Mouse (Mus musculus) left cerebral cortex, adult 8-10 months (tissue): ENCODE results near the gene Dnase2b. TPM values are rescaled to one million over a fixed set of nuclear protein-coding genes. Genes with fewer than 3 reads are reported as not detected.

Experiments
- DNase-seq, 2 experiments: peaks; one replicate each; pipeline ENCODE4 v3.0.0; 2022; ENCODE audit warnings: low spot score in 2 of 2
- total RNA-seq, 4 experiments: library from RNA; stranded (reverse); gene quantifications; 2 replicates each; pipeline ENCODE4 v1.2.4; 2022

Dnase2b gene
- total RNA-seq, 4 experiments from 2014 or later = not detected

GRCm38 (mm10) chr3:146570939-146571338, 44.5 kb downstream of the Dnase2b start:
- DNase-seq = no peak

DNA sequence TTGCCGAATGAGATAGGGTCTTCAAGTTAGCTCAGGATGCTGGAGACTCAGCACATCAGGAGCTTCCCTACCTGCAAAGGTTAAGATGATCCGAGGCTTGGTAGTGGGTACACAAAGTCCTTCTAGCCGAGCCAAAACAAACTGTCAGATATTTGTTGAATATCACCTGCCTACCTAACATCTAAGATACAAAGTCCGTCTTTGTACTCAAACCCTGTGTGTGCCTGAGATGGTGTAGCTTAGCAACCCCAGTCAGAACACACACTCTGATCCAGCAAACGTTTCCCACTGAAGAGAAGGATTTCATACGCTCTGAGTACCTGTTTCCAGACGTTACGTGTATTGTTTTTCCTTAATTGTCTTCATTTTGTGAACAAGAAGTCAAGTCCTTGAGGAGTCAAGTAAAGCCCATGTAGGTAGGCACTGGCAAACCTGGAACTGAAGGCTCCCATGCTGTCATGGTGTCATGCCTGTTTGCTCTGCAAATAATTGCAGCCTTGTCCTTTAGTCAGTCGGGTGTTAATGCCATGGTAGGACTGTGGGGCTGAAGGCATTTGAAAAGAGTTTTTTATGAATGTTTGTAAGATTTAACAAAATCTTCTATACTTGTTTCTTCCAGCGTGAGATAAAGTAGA, 45.1 kb downstream of the Dnase2b start, which contains the start of gene Uox:
TSS of gene Uox (plus strand) at position 279 of the 635 bp plus-strand sequence.
- no peak for DNase-seq

GRCm38 (mm10) chr3:146569594-146569993, 45.8 kb downstream of the Dnase2b start:
- no peak for DNase-seq

- DNase-seq = peak in 1 of 2 experiments; percentile 55
Observed at GRCm38 (mm10) chr3:146567884-146568530, 47.4 kb downstream of the Dnase2b start.

DNA sequence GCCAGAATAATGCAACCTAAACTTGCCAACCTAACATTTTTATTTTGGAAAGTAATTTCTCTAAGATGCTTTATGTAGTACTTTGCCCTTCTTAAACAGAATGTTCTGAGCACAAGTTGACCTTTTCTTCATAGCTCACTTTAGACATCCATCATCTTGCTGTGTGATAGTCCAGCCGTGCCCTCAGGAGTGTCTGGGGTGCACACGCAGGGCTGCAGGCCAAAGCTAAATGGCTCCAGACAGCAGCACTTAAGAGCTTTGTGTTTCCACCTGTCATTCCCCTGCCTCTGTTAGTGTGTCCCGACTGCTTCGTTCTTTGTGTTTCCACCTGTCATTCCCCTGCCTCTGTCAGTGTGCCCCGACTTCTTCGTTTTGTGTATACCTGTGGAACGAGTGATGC, 48.0 kb downstream of the Dnase2b start:
- no peak for DNase-seq

DNA sequence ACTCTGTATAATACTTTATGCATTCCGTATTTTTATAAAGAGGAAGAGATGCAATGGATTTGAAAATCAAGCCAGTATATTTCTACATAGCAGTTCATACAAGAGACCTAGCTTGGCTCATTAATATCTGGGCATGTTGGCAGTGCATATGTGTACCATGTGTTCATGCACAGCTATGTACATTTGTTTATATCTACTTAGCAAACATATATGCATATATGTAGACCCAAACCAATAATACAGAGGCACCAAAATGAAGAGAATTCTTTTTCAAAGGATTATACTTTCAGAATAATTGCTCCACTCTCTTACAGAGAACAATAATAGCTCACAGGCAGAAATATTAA, 50.4 kb downstream of the Dnase2b start:
- no peak for DNase-seq

DNA sequence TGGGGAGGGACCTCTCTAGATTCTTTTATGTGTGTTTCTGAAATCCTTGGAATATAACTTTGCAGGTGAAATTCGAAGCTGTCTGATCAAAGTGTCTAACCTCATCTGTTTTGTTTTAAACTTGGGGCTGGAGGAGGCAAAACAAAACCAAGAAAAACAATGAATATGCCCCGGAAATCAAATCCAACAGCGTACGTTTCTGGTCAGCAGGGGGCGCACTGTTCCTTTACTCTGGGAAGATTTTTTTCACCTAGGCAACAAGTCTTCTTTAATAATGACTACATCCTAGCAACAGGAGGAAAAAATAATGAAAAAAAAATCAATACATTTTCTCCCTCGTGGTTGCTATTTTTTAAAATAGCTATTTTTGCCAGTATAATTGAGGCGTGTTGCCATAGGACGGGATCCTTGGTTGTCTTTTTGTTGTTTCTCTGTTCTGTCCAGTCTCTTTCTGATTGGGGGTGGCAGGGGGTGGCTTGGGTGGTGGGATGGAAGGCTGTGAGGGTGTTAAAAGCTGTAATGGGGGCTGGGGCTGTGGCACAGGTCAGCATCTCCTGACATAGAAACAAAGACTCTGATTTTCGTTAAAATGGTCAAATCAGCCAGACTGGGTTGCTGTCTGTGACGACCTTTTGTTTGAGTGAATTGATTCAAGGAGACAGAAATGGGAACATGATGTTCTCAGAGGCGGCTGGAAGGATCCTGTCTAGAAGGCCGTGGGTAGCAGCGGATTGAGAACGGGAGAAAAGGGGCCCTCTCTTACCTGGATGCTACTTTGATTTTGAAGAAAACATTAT, 50.9 kb downstream of the Dnase2b start:
- peak; percentile 46 to 86 for DNase-seq

- DNase-seq = no peak
Observed at GRCm38 (mm10) chr3:146562936-146563335, 52.5 kb downstream of the Dnase2b start.

DNA sequence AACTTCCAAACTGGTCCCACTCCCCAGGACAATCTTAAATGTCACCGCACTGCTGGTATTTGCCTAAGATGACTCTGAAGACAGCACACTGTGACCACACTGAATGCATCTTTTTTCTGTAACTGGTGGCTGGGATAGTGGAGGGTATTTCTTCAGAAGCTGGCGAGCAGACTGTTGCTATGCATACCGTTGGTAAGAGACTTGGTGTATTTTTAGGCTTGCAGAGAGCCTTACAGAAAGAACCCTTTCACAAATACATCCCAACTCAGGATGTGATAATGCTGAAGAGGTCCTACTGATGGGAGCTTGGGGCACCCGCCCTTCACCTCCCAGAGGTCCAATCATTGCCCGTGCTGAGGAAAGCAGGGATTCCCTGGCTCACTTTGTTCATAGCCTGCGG, 57.9 kb downstream of the Dnase2b start:
- no peak for DNase-seq

GRCm38 (mm10) chr3:146556567-146556966, 58.8 kb downstream of the Dnase2b start:
- DNase-seq = no peak

DNA sequence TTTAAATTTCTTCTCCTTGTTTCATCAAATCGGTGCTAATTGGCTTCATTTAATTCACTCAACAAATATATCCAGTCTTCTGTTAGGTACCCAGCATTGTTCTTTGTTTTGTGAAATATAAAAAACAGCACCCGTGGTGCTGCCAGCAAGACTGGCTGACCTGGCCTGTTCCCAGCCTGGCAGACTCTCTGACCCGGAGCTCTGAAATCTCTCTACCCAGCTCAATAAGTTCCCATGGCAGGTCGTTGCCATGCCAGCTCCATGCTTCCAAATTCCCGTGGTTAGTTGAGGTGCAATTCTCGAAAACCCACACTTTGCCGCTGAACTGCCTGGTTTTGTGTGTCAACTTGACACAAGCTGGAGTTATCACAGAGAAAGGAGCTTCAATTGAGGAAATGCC, 60.6 kb downstream of the Dnase2b start:
- DNase-seq = no peak

DNA sequence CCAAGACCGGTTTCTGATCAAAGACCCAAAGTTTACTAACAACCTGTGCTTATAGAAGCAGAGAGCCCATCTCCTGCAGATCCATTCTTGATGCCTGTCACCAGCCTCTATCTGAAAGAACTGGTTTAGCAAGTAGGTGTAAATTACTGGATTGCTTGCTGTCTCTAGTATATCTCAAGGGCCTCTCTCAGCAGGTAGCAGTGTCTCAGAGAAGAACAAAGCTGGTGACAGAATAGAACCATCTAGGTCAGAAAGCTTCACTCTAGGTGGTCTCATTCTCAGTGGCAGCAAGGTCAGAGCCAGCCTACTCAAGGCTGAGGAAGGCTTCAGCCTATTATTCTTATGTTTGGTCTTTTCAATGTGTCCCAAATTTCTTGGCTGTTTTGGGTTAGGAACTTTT, 71.8 kb downstream of the Dnase2b start:
- no peak for DNase-seq

DNA sequence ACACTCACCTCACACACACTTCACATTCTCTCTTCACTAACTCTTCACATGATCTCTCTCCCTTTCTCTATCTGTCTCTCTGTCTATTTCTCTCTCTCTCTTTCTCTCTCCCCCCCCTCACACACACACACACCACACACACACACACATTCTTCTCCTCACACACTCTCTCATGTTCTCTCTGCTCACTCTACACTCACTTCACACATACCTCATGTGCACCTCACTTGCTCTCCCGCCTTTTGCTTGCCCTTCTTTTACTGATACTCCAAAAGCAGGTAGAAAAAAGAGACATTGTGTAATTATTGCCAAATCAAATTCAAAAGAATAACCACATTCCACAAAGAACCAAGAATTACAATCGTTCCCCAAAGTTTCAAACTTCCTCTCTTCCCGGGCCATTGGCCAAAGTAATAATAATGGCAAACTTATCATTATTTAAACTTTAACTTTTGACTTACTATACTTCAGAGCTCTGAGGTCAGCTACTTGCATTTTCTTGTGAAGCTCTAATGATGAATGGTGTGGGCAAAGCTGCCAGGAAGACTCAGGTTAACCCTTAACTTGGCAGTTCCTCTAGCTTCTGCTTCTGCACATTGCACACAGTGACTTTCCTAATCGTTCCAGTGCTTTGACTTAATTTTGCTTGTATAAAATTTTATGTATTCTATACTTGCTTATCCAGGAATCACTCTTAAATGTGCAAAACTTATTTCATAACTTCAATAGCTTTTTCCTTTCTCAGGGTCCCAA, 74.7 kb downstream of the Dnase2b start:
- no peak for DNase-seq

- DNase-seq = no peak
Observed at GRCm38 (mm10) chr3:146534986-146535385, 80.4 kb downstream of the Dnase2b start.

Other genes with a start within 250 kb of the Dnase2b start
- 10 to 100 TPM; 81.7 to 96.1 (median 89.0) TPM for gene Ssx2ip, start 211.0 kb downstream of the Dnase2b start, total RNA-seq
- gene Ctbs, start 165.8 kb downstream of the Dnase2b start, total RNA-seq = 10 to 100 TPM in 1 of 4 experiments, 1 to 10 TPM in 3; 5.9 to 10.5 (median 9.7) TPM
- gene Spata1, start 115.8 kb downstream of the Dnase2b start, total RNA-seq = 1 to 10 TPM; 2.2 to 4.0 (median 3.0) TPM
- 10 to 100 TPM; 43.0 to 60.5 (median 49.9) TPM for gene Gng5, start 115.8 kb downstream of the Dnase2b start, total RNA-seq
- gene Rpf1, start 94.2 kb downstream of the Dnase2b start, total RNA-seq = 10 to 100 TPM; 17.3 to 19.8 (median 17.8) TPM
- under 1 TPM; 0.30 to 0.72 (median 0.50) TPM for gene Uox, start 45.2 kb downstream of the Dnase2b start, total RNA-seq
- not detected for gene 4930503B20Rik, start 35.7 kb upstream of the Dnase2b start, total RNA-seq
- under 1 TPM; 0.23 to 0.49 (median 0.45) TPM for gene Samd13, start 70.0 kb upstream of the Dnase2b start, total RNA-seq
- gene Prkacb, start 197.4 kb upstream of the Dnase2b start, total RNA-seq = 100 to 1,000 TPM; 401 to 436 (median 430) TPM
- 100 to 1,000 TPM; 177 to 208 (median 184) TPM for gene Ttll7, start 236.8 kb upstream of the Dnase2b start, total RNA-seq